Mouse (Mus musculus): Measurements from ENCODE around the gene Hpdl.

- TF ChIP-seq POLR2A (IDR thresholded peaks at IDR 0.05; ENCODE audit: extremely low read depth, insufficient read depth, low read length) (no peak), CTCF (IDR thresholded peaks at IDR 0.05; ENCODE audit: low read depth, low read length) (no peak)
Measured at GRCm38 (mm10) chr4:116782171-116782570, 39.3 kb downstream of the Hpdl start.
